Mouse (Mus musculus): ENCODE results near the gene Sh2d5.

Sh2d5 gene

DNA sequence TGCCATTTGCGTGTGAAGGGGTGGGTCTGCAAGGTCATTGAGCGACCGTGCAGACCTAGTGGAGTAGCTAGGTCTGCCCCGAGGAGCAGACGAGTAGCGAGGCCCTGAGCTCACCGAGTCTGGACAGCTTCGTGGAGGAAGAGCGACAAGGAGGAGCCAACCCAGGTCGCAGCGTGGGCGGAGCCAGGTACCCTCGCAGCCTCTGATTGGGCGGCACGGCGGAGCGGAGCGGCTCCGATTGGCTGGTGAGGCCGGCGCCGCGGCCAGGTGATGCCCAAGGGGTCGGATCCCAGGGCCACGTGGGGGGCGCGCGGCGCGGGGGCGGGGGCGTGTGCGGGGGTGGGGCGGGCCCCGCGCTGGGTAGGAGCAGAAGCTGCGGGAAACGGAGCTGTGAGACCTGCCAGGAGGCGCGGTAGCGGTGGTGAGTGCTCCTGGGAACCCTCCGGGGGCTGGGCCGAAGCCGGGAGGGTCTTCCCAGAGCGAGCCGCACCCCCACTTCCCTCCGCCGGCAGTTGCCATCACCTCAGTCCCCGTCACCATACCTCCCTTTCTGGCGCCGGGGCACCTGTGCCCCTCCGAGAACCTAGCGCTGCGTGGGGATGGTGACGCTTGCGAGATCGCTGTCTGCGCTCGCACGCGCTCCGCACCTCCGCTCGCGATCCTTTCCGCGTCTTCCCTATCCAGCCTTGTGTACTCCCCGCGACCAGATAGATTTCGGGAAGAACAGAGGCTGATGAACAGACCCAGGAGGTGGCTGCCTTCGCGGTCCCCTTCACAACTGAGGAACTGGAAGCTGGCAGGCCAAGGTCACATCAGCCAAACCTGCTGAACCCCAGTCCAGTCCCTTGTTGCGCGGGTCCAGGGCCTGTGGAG lies at the start of gene Sh2d5, which contains the start of gene Kif17:
Gene Sh2d5, plus strand, starts transcription at position 316 of the 873 bp plus-strand sequence.
Gene Kif17, plus strand, starts transcription at position 348 of the 873 bp plus-strand sequence.
- DNase-seq (ENCODE audit: low read depth, low spot score), result peak; percentile 92

GRCm38 (mm10) chr4:138200769-138201168 lies 49.4 kb upstream of the Sh2d5 start:
- no peak for DNase-seq (ENCODE audit: low read depth, low spot score)

DNA sequence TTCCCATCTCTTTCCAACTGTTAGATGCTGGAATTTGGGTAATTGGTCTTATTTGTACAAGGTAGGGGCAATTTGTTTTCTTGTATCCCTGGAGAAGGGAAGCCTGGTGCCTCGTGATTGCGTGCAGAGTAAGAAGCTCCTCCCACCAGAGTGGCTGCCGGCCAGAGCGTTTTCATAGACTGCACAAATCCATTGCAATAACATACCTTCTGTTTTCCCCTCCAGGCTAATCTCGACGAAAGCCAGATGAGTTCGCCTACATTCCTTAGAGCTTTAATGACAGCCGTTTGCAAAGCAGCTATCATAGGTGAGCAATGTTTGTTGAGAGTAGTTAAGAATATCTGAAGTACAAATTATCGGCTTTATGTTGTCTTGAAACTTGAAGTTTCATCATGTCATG lies 48.5 kb upstream of the Sh2d5 start:
- DNase-seq (ENCODE audit: low read depth, low spot score), result no peak

GRCm38 (mm10) chr4:138210116-138210515 lies 40.1 kb upstream of the Sh2d5 start:
- no peak for DNase-seq (ENCODE audit: low read depth, low spot score)

DNA sequence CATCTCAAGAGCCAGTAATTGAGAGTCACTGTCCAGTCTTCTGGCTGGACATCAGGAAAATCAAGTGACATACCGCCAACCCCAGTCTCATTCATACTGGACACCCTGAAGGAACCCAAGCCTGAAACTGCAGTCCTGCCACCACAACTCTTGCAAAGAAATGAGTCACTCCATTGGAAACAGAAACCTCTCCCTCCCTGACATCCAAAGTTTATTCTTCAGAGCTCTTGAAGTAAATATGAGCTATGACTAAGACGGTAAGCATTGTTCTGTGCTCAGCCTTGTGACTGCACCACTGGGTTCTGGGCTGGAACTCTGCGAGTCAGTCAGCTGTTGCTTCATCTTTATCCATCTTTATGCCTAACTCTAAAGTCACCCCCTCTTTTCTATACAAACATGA lies 36.3 kb upstream of the Sh2d5 start:
- DNase-seq (ENCODE audit: low read depth, low spot score), result no peak

- DNase-seq (ENCODE audit: low read depth, low spot score), result no peak
Observed at GRCm38 (mm10) chr4:138215671-138216199, 34.5 kb upstream of the Sh2d5 start.

GRCm38 (mm10) chr4:138216200-138216890 lies 33.9 kb upstream of the Sh2d5 start, which contains the start of gene Hp1bp3:
Hp1bp3 (plus strand) TSS chr4:138216296.
- peak; percentile 46 for DNase-seq (ENCODE audit: low read depth, low spot score)

DNA sequence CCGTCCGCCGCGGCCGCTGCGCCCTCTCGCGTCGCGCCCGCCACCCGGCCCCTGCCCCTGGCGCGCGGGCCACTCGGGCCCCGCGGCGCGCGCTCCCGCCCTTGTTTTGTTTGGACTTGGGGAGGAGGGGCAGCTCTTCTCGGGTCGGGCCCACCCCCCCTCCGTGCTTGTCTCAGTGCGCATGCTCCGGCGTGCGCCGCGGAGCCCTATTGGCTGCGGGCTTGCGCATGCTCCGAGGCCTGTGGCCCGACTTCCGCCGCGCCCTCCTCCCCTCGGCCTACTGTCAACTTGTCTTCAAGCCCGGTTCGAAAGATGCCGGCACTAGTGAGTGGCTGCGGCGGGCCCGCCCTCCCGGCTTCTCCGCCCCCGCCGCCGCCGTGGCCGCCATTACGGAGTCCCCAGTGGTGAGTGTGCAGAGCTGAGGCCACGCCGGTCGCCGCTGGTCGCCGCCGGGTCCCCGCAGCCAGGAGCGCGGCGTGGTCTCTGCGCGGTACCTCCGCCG lies 33.3 kb upstream of the Sh2d5 start:
- DNase-seq (ENCODE audit: low read depth, low spot score), result peak; percentile 95

DNA sequence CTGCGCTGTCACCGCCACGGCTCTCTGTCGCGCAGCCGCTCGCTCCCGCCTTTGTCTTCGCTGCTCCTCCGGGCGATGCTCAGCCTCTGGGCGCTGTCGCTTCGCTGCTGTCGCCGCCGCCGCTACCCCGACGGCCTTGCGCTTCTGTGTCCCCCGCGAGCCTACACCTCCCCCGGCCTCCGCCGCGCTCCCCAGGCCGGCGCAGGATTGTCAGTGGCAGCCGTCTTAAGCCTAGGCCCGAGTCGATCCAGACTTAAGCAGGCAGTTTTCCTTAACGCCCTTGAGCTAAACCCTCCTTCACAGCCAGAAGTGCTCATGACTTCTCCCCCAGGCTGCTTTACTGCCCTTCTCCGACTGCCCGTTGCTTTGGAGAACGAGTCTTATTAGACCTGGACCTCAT lies 32.8 kb upstream of the Sh2d5 start:
- no peak for DNase-seq (ENCODE audit: low read depth, low spot score)

DNA sequence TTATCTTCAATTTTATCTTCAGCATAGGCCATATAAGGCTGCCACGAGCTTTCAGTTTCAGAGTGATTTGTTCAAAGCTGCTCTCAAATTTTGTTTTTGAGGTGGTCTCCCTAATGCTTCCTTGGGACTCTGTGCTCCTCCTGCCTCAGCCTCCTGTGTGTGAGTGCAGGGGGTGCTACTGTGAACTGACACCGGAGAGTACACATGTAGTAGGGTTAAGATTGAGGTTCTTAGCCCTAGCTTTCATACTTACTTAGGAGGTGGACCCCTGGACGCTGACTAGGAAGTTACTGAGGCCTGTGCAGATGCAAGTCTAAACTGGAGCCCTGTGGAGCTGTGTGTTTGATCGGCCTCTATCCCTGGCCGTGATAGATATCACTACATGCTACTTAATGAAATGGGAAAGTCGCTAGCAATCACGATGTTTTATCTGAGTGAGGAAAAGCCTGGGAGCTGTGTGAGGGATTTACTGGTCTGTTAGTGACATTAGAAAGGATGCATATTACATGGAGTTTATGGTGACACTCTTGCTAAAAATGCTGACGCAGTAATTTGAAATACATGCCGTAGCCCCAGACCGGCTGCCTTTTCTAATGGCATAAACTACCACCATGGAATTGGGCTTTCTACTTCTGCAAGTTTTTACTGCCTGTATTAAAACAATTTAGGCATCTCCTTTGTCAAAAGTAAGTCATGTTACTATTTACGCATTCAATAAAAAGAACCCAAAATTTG lies 32.1 kb upstream of the Sh2d5 start:
- DNase-seq (ENCODE audit: low read depth, low spot score), result no peak

- DNase-seq (ENCODE audit: low read depth, low spot score), result no peak
Observed at GRCm38 (mm10) chr4:138219331-138219730, 30.9 kb upstream of the Sh2d5 start.

DNA sequence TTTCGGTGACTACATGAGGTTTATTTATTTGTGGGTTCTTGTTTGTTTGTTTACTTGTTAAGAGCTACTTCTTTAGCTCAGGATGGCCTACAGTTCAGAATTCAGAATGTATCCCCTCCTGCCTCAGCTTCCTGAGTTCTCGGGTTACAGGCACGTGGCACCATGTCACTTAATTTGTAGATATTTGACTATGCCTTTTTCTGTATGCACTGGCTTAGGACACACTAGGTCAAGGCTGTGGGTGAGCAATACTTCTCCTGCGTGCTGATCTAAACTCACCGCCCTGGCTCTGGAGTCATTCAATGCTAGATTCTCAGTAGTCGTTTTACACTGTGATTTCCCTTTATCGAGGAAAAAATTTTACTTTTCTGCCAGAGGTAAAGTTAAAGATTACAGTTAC lies 29.4 kb upstream of the Sh2d5 start:
- DNase-seq (ENCODE audit: low read depth, low spot score), result no peak

DNA sequence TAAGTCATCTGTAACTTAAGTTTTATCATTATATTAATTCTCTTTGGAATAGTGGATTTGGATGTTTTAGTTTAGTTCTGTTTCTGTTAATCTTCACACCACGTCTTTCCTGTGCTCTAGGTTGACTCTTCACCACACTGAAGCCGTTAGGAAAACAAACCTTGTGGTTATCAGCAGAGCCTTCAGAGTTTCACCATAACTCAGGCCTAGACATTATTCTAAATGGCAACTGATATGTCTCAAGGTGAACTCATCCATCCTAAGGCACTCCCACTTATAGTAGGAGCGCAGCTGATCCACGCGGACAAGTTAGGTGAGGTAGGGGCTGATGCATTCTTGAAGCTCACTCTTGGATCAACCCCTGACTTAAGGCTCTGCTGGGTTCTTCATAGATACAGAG lies 28.8 kb upstream of the Sh2d5 start:
- no peak for DNase-seq (ENCODE audit: low read depth, low spot score)

GRCm38 (mm10) chr4:138222396-138222795 lies 27.8 kb upstream of the Sh2d5 start:
- no peak for DNase-seq (ENCODE audit: low read depth, low spot score)

- no peak for DNase-seq (ENCODE audit: low read depth, low spot score)
Observed at GRCm38 (mm10) chr4:138223623-138224022, 26.6 kb upstream of the Sh2d5 start.

DNA sequence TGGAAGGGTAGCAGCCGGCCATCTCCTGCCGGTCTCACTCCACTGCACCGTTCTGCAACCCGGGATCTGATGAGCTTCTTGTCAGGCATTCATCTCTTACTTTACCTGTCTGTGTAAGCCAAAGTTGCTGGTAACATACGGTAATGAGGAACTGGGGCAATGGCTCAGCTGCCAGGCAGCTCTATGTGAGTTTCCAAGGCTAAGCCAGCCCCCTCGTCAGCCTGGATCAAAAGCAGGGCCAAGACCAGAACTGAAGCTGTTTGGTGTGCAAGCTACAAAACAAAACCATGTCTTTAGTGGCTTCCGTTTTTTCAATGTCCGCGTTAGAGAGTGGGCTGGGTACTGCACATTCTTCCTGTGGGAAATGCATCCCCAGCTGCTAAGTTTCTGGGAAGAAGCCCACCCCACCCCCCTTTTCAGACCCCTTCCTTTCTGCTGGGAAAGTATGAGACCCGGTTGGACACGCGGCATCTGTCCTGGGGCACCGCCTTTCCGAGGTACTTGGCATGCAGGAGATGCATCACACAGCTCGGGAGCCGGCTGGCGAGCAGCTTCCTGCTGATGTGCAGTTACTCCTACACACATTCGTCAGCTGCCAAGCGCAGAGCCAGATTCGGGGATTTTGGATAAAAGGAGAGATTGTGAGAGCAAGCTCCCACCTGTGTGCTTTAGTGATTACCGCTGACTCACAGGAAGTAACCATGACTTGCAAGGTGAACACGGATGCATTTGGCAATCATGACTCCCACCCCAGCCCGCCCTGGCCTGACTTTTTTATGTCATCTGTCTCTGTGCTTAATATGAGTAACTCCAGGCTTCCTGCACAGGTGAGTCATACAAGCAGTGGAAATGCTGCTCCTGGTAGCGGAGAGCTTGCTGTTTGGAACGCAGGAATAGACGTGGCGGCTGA lies 3.2 kb upstream of the Sh2d5 start:
- DNase-seq (ENCODE audit: low read depth, low spot score), result peak; percentile 95

- no peak for DNase-seq (ENCODE audit: low read depth, low spot score)
Observed at GRCm38 (mm10) chr4:138251819-138252218, 1.6 kb downstream of the Sh2d5 start.

- DNase-seq (ENCODE audit: low read depth, low spot score), result no peak
Observed at GRCm38 (mm10) chr4:138252231-138252630, 2.0 kb downstream of the Sh2d5 start.

DNA sequence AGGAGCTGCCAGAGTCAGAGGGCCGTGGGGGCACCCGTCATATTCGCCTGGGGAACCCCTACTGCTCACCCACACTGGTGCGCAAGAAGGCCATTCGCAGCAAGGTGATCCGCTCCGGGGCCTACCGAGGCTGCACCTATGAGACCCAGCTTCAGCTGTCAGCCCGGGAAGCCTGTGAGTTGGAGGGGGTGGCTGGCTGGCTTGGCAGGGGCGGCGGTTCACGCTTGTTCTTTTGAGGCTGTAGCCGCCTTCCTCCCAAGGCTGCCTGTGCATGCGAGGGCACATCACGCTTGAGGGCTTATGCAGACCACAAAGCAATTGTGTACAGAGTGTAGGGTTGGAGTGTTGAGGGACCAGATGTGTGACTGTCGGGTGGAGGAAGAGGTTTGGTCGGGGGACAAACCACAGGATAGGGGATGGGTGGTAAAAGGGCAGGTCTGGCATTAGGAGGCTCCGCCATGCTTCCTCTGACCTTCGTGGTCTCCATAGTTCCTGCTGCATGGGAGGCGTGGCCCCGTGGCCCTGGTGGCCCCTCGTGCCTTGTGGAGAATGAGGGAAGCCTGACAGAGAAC lies 7.0 kb downstream of the Sh2d5 start:
- DNase-seq (ENCODE audit: low read depth, low spot score), result no peak

DNA sequence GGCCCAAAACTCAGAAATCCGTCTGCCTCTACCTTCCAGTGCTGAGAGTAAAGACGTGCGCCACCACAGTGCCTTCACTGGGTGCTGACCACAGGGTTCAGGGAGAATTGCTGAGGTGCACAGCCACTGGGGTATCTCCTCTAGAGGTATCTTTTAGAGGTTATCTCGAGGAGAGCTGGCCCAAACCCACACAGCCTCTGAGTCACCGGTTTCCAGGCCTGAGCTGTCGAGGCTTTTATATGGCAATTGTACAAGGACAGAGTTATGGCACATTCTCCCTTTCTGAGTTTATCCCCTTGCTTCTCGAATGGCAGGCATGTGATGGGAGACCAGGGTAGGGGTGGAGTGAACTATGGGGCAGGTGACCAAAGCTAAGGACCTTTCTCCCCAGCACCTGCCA lies 8.5 kb downstream of the Sh2d5 start:
- DNase-seq (ENCODE audit: low read depth, low spot score), result no peak

Data from telencephalon, adult 2 months (tissue).